Mouse (Mus musculus) cerebellum, postnatal 10 days (tissue): ENCODE measurements around the gene Rhbdd2.
"Not testable (repeated sequence)": the region's sequence is repeated elsewhere in the genome, so short reads cannot be mapped to it uniquely, and the experiment has no call there.

Experiments used
- DNase-seq, 2 experiments: peaks; one replicate each; pipeline ENCODE4 v3.0.0; 2021; ENCODE audit warnings: mixed read lengths in 2 of 2

The Rhbdd2 gene

DNA sequence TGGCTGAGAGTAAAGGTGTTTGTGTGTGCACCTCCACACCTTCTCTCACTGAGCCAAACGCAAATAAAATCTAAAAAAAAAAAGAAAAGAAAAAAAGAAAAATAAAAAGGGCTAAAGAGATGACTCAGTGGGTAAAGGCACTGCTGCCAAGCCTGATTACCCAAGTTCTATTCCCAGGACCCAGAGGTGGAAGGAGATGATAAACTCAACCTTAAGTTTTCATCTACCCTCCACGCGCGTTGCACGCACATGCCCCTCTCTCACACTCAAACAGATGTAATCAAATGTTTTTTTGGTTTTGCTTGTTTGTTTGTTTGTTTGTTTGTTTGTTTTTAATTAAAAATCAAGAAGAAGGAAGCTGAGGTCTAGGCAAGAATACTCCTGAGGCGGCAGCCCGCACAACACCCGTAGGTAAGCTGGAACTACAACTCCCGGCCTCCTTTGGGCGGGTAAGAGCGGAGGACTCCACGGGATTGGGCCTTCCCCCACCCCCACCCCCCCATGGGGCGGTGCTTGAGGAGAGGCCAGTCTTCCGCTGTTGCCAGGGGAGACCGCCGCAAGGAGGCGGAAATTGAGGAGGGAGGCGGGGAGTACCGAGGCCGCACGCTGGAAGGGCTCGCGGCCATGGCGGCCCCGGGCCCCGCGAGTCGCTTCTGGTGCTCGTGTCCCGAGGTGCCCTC is at the start of gene Rhbdd2:
Gene Rhbdd2, plus strand, starts transcription at position 502 of the 680 bp plus-strand sequence.
- peak; percentile 100 for DNase-seq

GRCm38 (mm10) chr5:135585691-135586090 is 46.7 kb upstream of the Rhbdd2 start:
- DNase-seq = no peak

DNA sequence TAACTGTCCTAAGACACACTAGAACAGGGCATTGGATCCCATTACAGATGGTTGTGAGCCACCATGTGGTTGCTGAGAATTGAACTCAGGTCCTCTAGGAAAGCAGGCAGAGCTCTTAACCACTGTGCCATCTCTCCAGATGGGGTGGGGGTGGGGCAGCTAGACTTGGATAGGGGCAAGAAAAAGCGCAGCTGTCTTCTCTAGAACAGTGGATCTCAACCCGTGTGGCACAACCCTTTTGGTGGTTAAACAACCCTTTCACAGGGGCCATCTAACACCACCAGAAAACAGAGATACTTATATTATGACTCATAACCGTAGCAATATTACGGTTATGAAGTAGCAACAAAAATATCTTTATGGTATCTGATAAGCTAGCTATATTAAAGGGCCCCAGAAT is 44.7 kb upstream of the Rhbdd2 start:
- no peak for DNase-seq

DNA sequence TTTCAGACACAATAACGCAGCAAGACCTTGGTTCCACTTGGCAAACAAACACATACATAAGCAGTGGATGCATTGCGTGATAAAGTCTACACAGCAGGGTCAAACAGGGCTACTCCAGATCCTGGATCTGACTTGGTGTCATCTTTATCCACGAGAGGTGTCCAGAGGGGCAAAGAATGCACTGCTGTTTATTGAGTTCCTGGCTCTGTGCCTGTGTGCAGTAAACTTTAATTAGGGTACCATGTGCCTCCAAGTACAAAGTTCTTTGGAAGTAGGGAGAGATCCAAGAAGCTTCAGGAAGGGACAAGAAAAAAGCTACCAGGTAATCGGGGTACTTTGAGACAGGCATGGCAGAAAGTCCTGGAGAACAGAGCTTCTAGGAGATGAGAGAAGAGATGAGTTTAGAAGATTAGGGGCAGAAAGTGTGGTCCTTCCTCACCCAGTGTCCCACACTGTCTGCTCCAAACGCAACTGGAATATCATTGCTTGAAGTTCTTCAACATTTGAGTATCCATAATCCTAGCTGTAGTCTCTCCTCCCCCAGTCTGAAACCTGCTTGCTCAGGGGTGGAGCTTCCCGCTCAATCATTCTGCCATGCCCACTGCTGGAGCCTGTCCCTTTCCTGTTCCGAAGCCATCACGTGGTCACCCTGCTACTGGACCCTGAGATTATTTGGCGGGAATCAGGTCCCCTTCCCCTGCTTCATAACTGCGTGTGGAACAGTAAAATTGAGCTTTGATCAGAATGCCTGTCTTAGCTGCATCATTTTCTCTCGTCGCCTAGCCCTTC is 42.2 kb upstream of the Rhbdd2 start:
- no peak for DNase-seq

DNA sequence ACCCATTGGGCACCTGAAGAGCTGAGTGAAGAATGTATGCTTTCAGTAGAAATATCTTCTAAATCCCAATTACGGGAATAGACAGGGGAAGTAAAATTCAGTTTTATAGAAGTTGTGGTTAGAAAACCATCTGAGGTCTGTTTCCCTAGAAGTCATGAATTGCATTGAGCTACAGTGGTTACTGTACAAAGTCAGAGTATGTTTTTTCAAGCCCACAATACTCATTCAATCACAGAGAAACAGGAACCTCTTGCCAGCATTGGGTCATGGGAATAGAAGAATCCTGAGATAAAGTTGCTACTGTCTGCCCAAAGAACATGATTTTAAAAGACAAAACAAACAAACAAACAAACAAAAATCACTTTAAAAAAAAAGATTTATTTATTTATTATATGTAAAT is 27.8 kb upstream of the Rhbdd2 start:
- DNase-seq = not testable (repeated sequence)

GRCm38 (mm10) chr5:135606717-135607116 is 25.7 kb upstream of the Rhbdd2 start:
- not testable (repeated sequence) for DNase-seq

GRCm38 (mm10) chr5:135607581-135607980 is 24.8 kb upstream of the Rhbdd2 start:
- DNase-seq = no peak

- no peak for DNase-seq
These were observed 22.6 kb upstream of the Rhbdd2 start for GRCm38 (mm10) chr5:135609794-135610193.

- DNase-seq = not testable (repeated sequence)
These were observed 12.7 kb upstream of the Rhbdd2 start for GRCm38 (mm10) chr5:135619741-135620140.

- no peak for DNase-seq
These were observed 11.9 kb upstream of the Rhbdd2 start for GRCm38 (mm10) chr5:135620526-135620925.

GRCm38 (mm10) chr5:135621725-135622124 is 10.7 kb upstream of the Rhbdd2 start:
- DNase-seq = no peak

GRCm38 (mm10) chr5:135623006-135623563 is 9.3 kb upstream of the Rhbdd2 start:
- DNase-seq = no peak

GRCm38 (mm10) chr5:135628916-135629315 is 3.5 kb upstream of the Rhbdd2 start:
- DNase-seq = no peak

- DNase-seq = no peak
These were observed 3.0 kb upstream of the Rhbdd2 start for GRCm38 (mm10) chr5:135629401-135629800.

GRCm38 (mm10) chr5:135630598-135630997 is 1.8 kb upstream of the Rhbdd2 start:
- DNase-seq = peak; percentile 87 to 93

DNA sequence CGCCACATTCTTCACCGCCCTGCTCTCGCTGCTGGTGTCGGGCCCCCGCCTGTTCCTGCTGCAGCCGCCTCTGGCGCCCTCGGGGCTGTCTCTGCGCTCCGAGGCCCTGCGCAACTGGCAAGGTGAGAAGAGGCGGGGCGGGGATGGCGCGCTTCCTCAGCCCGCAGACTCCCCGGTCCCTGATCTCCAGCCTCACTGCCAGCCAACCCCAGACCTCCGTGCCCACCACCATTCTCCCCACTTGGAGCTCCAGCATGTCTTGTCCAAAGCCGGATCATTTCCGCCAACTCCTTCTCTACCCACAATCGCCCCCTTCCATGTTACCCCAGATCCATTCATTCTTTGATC is 353 bp downstream of the Rhbdd2 start:
- DNase-seq = no peak

GRCm38 (mm10) chr5:135639760-135640458 is 7.5 kb downstream of the Rhbdd2 start:
- no peak for DNase-seq

DNA sequence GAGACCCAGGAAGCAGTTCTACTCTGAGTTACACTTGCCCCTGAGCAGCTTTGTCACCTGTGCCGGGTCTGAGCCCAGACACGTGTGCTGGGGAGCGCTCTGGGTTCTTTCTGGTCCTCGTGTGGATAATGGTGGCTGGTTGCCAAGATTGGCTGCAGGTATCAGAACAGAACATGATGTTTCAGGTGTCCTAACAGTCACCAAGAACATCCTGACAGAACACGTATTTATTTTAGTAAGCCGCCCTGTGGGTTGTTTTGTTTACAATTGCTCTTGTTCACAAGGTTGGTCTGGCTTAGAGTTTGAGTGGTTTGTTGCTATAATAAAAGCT is 8.0 kb downstream of the Rhbdd2 start:
- no peak for DNase-seq

DNA sequence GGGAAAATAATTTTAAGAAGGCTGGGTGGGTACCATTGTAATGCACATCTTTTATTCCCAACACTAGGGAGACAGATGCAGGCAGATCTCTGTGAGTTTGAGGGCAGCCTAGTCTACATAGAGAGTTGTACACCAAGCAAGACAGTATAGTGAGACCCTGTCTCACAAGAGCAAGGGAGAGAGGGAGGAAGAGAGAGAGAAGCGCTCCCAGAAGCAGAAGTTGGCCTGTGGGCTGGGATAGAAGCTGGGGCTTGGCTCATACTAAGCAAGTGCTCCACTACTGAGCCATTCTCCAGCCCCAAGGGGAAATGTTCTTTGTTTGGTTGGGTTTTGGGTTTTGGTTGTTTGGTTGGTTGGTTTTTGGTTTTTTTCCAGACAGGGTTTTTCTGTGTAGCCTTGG is 8.6 kb downstream of the Rhbdd2 start:
- no peak for DNase-seq

DNA sequence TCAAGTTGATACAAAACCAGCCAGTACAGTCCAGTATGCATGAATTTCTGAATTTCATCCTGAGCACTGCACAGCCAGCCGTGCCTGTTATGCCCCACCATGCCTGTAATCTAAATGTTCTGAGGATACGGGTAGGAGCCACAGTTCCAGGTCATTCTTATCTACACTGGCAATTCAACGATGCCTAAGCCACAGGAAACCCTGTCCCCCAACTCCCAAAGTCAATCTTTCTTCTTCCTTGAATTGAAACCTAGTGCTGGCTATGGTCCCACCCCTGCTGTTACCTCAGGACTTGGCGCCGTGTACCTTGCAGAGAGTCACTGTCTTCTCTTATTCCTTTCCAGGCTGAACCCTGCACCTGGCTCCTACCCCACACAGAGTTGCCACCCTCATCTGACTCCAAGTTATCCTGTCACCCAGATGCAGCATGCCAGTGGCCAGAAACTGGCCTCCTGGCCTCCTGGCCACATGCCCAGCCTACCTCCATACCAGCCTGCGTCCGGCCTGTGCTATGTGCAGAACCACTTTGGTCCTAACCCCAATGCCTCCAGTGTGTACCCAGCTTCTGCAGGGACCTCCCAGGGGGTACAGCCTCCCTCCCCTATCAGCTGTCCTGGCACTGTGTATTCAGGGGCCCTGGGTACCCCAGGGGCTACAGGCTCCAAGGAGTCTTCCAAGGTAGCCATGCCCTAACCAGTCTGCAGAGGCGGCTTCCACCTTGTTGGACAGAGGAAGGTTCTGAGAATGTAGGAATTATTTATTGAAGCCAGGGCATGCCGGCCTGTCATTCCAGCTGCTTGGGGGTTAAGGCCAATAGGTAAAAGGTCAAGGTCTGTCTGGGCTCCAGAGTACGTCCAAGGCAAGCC is 10.5 kb downstream of the Rhbdd2 start:
- DNase-seq = peak; percentile 69 to 70

GRCm38 (mm10) chr5:135643552-135643842 is 11.1 kb downstream of the Rhbdd2 start:
- DNase-seq = no peak

- DNase-seq = no peak
These were observed 11.5 kb downstream of the Rhbdd2 start for GRCm38 (mm10) chr5:135643869-135644268.

DNA sequence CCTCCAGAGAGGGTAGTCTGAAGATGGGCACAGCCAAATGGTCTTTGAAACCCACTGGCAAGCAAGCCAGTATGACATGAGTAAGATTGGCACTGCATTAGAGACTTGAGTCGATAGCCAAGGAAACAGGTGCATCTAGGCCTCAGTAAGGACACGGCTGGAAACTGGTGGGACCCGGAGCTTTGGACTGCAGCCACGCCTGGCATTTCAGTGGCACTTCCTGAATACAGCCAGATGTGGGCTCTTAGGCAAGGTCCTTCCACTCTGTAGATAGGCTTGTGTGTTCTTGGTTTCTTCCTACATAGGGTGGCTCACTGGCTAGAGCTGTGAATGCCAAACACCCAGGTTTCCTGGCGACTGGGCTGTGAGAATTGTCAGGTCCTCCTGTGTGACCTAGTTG is 12.9 kb downstream of the Rhbdd2 start:
- DNase-seq = peak in 1 of 2 experiments; percentile 28
